Mouse (Mus musculus) cerebellum, adult 8-10 months (tissue): ENCODE data around the gene BC004004.

Source experiments
- DNase-seq: peaks from one replicate; pipeline ENCODE4 v3.0.0; 2022

BC004004 gene

GRCm38 (mm10) chr17:29355461-29355840 is 86.9 kb downstream of the BC004004 start:
- DNase-seq, result no peak

GRCm38 (mm10) chr17:29355841-29356478 is 87.4 kb downstream of the BC004004 start:
- no peak for DNase-seq

- no peak for DNase-seq
Observed at GRCm38 (mm10) chr17:29356479-29356856, 87.9 kb downstream of the BC004004 start.

GRCm38 (mm10) chr17:29356882-29357281 is 88.3 kb downstream of the BC004004 start:
- DNase-seq, result no peak

GRCm38 (mm10) chr17:29358928-29359327 is 90.3 kb downstream of the BC004004 start:
- DNase-seq, result no peak

- DNase-seq, result no peak
Observed at GRCm38 (mm10) chr17:29360761-29361221, 92.2 kb downstream of the BC004004 start, which contains the start of gene Fgd2. Gene Fgd2 (plus strand): TSS chr17:29360914.

- DNase-seq, result no peak
Observed at GRCm38 (mm10) chr17:29361982-29362691, 93.5 kb downstream of the BC004004 start.

- no peak for DNase-seq
Observed at GRCm38 (mm10) chr17:29363109-29363508, 94.5 kb downstream of the BC004004 start.
